Mouse (Mus musculus): ENCODE measurements at regions not wholly inside any gene's neighbourhood (a gene's known extent, or its start where the extent isn't known, plus 50 kb on each side); places are given as distances from the start of the nearest gene placed in this dataset.
A peak's percentile ranks its signal among the peaks of the same experiment; 100 is the strongest.
"Not testable (repeated sequence)": the region's sequence is repeated elsewhere in the genome, so short reads cannot be mapped to it uniquely, and the experiment has no call there.

- DNase-seq, result not testable (repeated sequence)
These were observed 85.9 kb upstream of the Eif4g2 start for GRCm38 (mm10) chr7:111168546-111169233.

DNA sequence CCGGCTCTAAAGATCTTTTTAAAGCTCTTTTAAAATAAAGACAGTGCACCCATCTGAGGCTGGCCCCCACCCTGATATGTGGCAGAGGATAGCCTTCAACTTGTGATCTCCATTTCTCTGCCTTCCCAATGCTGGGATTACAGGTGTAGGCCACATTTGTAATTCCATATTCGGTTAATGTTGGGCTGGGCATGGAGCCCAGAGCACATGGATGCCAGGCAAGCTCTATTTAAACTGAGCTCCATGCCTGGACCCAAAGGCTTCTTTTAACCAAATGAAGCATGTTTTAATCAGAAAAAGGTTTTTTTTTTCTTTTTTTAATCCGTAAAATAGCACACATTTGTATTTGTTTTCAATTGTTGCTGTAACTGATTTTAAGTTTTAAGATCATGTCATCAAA lies 82.2 kb upstream of the Eif4g2 start:
- peak in 1 of 2 experiments; percentile 23 for DNase-seq

DNA sequence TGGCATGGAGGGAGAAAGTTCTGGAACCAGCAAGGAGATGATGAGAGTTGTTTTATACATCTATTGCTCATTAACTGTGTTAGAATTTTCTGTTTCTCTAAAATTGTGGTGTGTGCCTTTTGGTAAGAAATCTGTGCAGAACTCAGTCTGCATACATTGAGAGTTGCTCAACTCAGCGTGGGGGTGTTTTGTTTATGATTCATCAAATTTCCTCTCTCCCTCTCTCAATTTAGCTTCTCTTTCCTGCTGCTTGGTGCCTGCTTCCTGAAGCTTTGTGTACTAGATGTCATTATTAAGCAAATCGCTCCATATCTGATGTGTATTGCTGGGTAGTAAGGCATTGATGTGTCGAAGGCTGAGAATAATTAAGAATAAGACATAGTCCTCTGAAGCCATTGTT lies 81.4 kb upstream of the Eif4g2 start:
- no peak for DNase-seq

- DNase-seq, result no peak
These were observed 81.0 kb upstream of the Eif4g2 start for GRCm38 (mm10) chr7:111163861-111164260.

DNA sequence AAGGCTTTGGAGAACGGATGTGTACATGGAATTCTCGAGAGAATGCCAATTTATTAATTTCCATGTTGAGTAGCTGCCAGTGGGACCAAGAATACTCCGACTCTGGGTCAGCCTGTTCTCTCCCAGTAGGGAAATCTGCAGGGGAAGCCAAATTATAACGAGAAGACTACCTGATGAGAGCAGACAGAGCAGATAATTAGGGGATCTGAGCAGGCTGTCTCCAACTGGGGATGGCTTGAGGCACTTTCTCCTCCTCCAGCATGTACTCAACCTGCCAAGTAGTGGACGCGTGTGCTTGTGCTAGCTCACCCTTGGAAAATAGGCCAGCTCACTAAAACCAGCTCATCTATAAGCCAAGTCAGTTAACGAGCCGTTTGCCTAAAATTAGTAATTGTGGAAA lies 80.5 kb upstream of the Eif4g2 start:
- peak; percentile 30 to 51 for DNase-seq

DNA sequence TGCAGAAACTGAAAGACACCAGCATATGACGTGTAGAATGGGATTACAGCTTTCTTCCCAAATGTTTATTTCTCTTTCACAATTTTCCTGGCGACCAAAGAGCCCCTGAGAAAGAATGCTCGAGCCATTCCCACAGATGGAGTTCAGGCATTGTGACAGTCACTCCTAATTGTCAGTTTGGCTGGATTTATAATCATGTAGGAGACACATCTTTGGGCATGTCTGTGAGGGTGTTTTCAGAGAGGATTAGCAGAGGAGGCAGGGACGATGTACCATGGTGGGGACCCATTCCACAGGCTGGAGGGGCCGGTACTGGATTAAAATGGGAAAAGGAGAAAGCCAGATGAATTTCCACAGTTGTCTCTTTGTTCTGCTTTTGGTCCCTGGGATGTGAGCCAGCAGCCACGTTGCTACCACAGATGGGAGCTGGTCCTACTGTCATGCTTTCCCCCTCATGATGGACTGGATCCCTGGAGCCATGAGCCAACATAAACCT lies 76.0 kb upstream of the Eif4g2 start:
- DNase-seq, result peak in 1 of 2 experiments; percentile 25

DNA sequence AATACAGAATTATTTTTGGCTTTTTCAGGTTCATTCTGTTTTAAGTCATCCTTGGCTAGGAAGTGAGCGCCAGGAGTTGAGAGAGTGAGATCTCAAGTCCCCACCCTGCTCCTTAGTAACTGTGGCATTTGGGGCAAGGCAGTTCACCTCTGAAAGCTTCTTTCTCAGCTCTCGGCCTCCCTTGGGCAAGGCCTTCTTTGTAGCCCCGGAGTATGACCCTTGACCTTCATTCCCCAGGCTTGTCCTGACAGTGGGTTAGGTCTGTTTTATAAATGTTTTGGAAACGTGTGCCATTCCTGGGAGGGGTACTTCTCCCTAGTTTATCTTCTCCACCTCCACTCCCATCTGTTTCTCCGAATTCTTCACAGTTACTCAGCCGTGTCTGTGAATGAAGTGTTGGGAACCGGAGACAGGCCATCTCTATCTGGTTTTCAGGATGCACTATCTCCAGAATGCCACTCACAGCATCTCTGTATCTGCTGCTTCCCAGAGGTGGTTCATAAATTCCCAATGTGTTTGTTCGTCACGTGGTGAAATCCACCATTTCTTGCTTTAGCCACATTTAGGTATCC lies 75.0 kb upstream of the Eif4g2 start:
- no peak for DNase-seq

GRCm38 (mm10) chr7:111157287-111157686 lies 74.5 kb upstream of the Eif4g2 start:
- peak; percentile 65 to 67 for DNase-seq

GRCm38 (mm10) chr7:111156472-111157231 lies 73.8 kb upstream of the Eif4g2 start:
- peak; percentile 18 to 40 for DNase-seq

DNA sequence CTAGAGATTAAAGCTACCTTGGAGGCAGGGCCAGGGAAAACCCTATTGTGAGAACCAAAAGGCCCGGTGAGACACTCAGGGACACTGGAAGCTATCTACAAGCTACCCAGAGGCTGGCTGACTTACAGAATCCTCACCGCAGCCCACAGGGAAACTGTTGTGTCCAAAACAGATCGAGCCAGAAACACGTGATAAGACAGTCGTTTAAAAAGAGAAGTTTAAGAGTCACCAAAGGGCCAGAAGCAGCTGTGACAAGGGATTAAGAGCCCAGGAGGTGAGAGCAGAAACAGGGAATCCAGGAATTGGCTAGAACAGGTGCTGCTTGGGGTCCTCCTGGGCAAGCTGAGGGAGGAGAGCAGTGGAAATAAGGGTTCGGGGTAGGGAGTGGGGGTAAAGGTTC lies 73.2 kb upstream of the Eif4g2 start:
- DNase-seq, result no peak

DNA sequence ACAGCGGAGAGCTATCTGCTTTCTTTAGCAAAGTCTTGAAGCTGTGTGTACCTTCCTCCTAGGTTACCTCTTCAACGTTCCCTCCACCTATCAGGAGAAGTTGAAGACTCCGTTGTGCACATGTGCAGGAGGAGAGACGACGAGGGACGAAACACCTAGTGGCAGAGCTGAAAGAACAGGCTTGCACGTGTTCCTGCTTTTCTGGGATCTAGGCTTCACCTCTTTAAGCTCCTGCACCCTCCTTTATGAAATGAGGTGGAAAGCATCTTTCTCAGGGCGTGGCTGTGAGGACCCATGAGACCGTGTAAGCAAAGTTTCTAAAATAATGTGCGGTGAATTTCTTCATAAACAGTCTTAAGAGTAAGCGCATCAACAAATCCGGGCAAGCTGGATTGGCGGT lies 71.4 kb upstream of the Eif4g2 start:
- no peak for DNase-seq

- DNase-seq, result no peak
These were observed 67.7 kb upstream of the Eif4g2 start for GRCm38 (mm10) chr7:111150540-111150939.

DNA sequence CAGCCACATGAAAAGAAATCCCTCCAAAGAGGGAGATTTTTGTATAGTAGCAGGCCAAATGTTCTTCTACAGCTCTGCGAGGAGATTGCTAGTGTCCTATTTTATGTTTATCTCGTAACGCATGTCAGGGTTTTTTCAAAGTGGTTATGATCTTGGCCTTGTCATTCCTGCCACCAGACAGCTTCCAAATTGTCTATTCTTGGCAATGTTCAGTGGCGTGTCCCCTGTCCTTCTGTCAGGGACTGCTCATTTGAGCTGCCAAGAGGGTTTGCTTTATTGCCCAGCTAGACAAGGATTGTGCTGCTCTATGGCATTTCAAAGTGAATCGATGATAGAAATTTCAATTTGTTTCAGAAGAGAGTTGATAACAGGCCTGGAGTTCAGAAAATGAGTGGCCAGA lies 67.3 kb upstream of the Eif4g2 start:
- DNase-seq, result peak; percentile 18 to 32

- DNase-seq, result no peak
These were observed 64.8 kb upstream of the Eif4g2 start for GRCm38 (mm10) chr7:111147593-111147992.

GRCm38 (mm10) chr7:111146670-111147069 lies 63.8 kb upstream of the Eif4g2 start:
- DNase-seq, result no peak

GRCm38 (mm10) chr7:111144216-111144615 lies 61.4 kb upstream of the Eif4g2 start:
- DNase-seq, result no peak

GRCm38 (mm10) chr7:111141285-111141965 lies 58.6 kb upstream of the Eif4g2 start:
- no peak for DNase-seq

DNA sequence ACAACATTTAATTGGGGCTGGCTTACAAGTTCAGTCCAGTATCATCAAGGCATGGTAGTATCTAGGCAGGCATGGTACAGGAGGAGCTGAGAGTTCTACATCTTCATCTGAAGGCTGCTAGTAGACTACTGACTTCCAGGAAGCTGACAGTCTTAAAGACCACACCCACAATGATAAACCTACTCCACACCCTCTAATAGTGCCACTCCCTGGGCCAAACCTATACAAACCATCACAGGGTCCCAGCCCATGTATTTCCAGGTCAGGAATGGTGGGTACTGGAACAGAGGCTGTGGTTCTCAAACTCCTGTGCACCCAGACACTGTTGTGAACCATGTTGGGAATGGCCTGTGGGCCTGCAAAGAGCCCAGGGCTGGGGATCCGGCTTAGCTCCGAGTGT lies 55.2 kb upstream of the Eif4g2 start:
- DNase-seq, result no peak

- DNase-seq, result no peak
These were observed 53.3 kb upstream of the Eif4g2 start for GRCm38 (mm10) chr7:111136066-111136639.

- no peak for DNase-seq
These were observed 51.7 kb upstream of the Eif4g2 start for GRCm38 (mm10) chr7:111134496-111134895.

All from cerebellum, postnatal 36 days (tissue).